Mouse (Mus musculus) kidney, postnatal 10 days (tissue): ENCODE measurements around the gene Rbms3.

Experiments used
- DNase-seq: peaks from one replicate; pipeline ENCODE4 v3.0.0; 2021; ENCODE audit warnings: mixed read lengths

Rbms3 gene

DNA sequence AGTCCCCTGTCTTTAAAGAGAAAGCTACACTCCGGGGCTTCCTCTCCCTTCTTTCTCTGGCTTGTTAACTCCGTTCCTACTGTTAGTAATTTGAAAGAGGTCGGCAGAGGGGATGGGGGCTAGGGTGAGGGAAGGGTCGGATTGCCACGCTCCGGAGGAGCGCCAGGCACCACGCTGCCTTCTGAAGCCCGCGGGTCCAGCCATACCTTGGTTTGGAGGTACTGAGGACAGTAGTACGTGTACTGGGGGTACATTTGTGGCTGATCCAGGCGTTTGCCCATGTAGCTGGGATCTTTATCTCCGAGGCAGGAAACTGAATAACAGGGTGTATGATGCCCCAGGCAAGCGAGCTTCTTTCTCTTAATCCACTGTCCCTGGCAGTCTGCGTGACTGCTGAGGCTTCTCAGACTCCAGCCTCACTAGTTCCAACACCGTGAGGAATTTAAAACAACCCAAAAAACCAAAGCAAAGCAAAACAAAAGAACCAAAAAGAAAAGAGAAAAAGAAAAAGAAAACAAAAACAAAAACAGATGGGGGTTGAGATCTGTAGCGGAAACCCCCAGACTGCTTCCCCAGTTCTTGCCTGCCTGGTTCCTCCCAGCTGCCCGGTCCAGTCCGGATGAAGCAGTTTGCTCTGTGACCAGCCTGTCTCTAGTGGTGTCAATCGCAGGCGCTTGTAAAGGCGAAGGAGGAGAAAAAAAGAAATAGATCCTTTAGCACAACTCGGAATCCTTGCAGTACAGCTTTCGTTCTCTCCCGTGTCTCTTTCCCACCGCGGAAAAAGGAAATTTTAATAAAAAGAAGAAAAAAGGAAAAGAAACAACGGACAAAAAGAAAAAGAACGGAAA is 378.0 kb downstream of the Rbms3 start:
- DNase-seq = peak; percentile 66

DNA sequence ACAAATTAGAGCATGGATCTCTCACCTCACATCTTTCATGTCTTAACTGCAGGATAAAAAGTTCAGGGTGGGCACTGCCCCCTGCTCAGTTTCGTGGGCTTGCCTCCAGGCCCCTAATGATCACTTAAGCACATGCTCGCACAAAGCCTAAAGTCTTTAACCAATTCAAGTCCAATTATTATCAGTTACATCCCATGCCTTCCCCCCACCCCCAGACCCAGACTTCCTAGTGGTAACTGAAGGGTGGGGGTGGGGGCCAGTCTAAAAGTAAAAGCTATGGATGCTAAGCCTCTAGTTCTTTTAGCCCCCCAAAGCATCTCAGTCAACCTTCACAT is 378.9 kb downstream of the Rbms3 start:
- DNase-seq = no peak

DNA sequence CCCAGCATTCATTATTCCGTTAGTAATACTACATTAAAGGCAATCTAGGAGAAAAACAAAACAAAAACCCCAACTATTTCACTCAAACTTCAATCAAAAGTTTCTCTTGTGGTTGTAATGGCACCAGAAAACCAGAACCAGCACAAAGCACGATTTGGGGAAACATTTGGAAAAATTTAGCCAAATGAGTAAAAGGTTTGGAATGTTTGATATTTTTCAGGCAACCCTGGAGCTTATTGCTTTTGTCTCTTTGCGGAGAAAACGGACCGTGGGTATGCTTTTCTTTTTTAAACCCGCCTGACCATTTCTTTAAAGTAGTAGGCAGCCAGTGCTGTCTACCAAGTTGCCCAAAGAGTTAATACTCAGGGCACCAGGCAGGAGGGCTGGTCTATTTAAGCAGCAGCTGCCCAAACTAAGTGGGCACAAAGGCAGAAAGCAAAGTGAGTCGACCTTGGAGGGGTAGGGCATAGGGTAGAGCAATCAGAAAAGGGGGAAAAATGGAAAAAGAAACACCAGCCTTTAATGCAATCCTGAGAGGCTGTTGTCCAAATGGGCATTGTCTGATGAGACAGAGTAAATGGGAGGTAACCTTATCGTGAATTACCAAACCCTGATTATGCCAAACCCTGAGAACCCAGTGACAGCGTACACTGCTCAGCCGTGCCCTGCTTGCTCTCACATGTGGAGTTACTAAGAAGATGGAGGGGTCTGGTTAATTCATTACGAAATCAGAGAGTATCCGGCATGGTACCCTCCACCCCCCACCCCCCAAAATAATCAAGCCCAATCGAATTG is 379.5 kb downstream of the Rbms3 start:
- no peak for DNase-seq

DNA sequence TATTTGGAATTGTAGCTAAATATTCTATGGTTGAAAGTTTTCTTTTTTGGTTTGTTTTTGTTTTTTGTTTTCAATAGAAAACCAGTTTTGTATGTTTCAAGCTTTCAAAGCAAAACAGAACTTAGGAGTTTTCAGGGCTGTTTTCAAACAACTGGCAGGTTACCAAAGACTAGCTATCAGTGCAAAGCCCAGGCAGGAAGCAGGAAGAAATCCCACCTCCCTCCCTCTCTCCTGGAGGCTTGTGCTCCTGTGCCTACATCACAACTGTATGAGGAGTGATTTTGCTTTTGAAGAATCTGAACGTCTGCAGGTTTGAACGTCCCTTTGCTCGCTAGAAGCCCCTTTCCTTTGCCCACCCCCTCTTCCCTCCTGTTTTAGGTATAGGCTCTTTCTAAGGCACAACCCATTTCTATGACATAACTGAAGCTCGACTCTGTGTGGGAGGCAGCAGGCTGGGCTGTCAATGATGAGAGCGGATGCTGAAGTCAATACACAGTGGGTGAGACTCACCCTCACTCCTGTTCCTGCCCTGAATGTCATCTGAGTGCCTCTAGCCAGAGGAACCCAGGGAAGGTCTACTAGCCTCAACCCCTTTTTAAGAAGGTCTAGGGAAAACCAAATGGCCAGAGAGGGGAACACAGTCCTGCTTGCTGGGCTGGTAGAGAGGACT is 382.3 kb downstream of the Rbms3 start:
- DNase-seq = peak; percentile 31

DNA sequence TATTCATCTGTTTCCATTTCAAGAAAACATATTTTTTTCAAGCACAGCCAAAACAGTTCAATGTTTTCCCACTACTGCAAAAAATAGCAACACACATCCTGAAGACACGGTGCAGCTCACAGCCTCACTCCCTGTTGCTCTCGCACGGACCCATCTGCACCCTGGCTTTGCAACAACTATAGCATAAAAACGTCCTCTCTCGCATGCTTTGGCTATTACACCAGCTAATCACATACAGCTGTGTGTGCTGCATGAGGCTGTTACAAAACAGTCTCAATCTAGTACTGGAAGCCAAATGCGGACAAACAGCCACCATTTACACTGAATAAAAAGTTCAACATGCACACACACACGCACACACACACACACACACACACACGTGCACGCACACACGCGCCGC is 383.5 kb downstream of the Rbms3 start:
- no peak for DNase-seq

DNA sequence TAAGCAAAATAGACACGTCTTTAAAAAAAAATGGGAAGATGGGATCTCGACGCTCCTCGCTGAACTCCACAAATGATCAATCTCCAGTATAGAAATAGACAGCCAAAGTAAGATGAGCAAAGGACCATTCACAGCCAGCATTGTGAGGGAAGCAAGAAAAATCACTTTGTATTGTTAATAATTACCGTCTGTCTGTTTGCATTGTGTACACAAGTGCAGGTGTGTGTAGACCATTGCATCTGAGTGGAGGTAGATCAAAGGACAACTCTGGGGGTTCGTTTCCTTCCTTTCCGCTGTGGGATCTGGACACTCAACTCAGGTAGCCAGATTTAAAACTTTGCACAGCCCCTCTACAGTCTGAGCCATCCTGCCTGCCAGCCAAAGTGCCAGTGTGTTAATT is 386.3 kb downstream of the Rbms3 start:
- DNase-seq = no peak

DNA sequence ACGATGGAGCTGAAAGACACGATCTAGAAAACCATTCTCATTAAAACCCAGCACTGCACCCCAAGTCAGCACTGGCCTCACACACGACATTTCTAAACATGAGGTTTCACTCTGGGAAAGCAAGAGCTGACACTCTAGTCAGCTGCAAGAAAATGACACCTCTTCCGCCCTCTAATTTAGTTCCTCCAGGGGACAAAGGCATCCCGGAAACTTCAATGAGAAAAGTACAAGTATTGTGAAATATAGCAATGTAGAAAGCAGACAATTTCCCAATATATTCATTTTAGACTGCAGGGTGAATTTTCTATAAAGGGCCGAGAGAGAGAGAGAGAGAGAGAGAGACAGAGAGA is 395.0 kb downstream of the Rbms3 start:
- DNase-seq = no peak

DNA sequence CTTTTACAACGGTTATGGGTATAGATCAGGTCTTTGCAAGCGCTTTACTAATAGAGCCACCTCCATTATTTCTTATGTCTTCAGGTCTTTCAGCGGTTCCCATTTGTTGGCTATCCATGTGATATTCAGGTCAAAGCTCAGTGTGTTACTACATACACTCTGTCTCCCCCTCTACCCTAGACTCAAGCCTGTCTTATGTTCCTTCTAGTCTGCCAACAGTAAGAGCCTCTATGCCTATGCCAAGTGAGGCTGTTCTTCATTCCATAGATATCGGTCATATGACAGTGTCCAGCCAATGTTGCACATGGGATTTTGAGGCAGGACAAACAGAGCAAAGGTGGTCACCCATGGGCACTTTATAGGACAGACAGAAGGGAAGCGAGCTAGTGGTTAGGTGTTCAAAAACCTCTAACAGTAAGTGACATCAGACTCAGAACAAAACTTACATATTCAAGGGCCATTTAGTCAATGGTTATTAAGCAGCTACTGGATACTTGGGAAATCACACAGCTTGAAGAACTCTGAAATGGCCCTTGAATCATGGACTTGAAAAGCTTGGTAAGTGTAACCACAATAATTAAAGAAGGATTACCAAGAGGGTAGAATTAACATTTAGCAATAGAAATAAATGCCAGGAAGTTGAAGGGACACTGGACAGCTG is 395.5 kb downstream of the Rbms3 start:
- DNase-seq = no peak

DNA sequence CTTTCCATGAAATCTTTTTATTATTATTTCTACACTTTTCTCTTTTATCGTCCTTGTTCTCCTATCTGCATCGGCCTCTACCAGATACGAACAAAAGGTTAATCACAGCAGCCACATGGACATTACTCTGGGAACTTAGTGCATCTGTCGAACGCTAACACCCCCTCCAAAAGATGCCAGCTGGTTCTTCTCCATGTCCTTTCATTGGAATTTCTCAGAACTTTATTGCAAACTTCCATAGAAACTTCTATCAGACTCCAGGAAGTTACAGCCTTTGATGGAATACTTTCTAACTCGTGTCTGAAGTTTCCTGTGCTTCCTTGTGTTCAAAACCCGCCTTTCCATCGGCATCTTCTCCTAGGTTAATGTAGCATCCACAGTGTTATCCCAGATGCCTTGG is 407.0 kb downstream of the Rbms3 start:
- peak; percentile 27 for DNase-seq

DNA sequence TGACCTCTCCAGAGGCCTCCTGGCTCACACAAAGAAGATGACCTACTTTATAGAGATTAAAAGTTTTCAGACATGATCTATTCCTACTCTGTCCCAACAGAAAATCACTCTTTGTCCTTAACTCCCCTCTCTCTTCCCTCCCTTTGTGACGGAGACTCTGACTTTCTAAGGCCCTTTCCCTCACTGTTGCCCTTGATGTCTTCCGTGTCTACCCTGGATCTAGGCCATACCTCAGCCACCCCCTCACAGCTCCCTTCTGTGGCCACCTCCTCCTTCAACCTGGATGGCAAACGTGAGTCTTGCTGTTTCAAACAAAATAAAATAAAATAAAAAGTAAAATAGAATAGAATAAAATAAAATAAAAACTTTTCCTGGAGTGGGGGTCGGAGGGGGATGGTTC is 408.2 kb downstream of the Rbms3 start:
- no peak for DNase-seq

DNA sequence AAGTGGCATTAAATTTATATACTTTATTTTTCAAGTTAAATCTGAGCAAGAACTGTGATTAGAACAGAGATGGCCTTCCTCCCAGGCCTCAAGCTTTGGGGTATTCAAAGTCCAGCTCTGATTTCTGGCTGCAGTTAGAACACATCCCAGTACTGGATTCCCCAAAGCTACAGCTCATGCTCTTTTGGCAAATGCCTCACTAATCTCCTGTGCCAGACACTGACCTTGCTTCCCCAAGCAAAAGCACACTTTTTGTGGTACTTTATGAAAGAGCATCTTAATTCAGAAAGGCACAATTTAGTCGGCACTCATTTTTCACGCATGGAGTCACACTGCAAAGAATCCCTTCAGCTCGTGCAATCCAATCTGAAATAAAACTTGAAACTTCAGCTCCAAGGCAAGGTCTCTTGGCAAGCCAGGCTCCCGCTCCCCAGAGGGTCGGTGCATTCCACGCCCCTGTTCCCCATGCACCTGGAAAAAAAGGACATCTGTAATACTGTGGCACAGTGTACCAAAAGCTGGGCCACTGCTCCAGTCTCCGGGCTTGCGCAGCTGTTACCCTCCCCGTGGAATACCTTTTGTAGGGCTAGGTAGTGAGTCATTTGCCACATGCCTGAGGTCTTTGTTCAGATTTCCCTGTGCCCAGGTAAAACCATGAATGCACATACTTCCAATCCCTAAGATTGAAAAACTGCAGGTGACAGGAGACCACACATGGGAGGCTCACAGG is 413.5 kb downstream of the Rbms3 start:
- DNase-seq = no peak

DNA sequence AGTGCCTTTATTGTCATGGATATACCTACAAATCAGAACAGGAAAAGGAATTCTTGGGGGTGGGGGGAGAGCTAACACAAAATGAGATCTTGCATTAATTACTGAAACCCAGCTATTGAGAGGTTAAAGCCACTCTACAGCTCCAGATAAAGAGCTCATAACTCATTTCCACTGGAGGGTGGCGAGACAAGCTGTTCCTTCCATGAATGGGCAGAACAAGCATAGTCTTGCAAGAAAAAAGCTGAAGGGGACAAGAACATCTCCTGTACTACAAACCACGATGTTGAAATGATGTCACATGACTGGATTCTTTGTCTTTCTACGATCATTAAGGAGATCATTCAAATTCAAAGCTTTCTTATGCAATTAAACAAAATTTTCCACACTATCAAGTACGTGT is 417.7 kb downstream of the Rbms3 start:
- DNase-seq = no peak

DNA sequence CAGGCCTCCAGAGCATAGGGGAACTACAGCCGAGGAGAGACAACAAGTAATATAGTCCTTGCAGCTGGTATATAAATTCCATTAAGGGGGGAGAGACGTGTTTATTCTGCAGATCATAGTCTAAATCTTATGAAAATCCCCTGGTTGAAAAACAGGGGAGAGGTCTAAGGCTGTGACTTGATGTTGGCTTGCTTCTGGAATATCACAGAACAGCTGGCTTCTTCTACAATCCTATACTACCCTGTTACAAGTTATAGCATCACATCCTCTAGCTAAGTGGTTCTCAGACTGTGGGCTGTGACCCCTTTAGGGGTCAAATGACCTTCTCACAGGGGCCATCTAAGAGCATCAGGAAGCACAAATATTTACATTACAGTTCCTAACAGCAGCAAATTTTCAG is 419.4 kb downstream of the Rbms3 start:
- DNase-seq = no peak

DNA sequence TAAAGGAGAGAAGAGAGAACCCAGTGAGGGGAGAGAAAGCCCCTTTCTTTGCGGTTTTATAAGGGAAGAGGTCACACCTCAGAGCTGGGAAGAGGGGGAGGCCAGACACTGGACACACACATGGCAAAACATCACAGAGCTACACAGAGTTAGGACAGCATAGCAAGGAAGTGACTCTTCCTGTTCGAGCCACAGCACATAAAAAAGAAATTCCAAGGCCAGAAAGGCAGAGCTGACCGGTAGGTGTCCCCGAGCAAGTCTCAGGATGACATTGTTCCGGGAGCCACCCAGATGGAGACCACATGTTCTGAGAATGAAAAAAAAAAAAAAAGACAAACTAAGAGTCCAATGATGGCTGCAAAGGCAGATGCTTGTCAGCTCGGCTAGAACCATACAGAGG is 424.3 kb downstream of the Rbms3 start:
- DNase-seq = peak; percentile 26

DNA sequence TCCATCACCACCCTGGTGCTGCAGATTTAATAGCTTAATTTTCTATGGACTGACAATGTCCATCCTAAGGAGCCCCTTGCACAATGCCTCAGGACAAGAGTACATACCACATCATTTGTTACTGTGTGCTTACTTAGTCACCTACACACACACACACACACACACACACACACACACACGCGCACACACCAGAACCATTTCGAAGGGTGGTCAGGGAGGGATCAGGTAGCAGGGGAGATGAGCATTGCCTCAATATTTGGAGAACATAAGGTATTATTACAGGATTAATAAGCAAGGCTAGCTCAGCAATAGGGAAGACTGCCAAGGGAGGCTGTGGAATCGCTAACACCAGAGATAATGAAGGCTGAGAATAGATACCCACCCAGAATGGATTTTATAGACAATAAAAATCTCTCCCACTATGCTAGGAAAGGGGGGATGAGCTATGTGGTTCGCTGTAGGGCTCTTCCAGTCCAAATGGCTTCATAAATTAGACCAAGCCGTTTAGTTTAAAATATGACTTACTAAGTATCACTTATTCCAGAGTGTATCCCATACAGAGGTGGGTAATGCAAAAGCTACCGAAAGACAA is 429.6 kb downstream of the Rbms3 start:
- DNase-seq = no peak

DNA sequence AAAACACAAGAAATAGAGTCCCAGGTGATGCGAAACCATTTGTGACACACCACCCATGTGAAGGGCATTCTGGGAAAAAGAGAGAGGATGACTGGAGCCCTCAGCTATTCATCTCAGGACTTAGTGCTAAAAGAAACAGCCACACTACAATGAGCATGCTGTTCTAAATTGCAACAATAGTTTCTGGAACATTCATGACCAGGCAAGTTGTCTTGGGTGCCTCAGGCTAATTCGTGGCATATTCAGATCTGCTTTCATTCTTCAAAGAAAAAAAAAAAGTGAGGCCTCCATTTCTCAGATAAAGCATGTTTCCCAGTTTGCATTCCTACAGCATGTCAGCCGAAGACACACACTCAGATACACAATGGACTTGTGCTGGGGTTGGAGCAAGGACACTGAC is 432.2 kb downstream of the Rbms3 start:
- DNase-seq = no peak

DNA sequence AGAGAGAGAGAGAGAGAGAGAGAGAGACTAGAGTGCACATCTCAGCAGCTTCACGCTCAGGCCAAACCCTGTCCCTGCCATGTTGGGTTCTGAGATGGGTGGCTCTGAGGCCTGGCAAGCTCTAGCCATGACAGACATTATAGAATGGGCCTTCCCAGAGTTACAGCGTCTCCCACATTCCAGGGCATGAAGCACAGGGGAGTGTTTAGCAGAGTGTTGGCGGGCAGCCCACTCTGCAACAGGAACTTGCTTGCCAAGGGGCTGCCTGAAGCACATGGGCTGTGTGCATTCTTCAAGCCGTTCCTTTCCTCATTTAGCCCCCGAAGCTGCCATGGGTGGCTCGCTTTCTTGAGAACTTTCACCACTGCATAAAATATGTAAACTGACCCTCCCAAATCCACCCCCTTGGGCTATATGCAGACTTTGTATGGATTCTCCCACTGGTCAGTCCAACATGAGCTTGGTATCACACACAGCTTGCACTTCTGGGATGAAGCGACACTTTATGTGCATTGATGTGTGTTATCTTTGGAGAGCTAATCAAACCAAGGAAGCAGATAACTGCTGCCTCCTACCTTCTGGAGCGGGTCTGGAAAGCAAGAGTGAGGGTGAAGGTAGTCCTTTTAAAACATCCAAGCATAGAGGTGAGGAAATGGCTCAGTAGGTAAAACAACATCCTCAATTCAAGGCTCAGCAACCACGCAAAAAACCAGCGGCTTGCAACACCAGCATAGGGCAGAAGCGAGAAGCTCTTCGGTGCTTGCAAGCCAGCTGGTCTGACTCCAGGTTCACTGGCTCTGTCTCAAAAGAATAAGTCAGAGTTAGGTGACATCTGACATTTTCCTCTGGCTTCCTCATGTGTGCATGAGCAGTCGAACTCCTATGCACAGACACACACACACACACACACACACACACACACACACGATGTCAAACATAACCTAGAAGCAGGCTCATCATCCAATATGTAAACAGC is 436.9 kb downstream of the Rbms3 start:
- DNase-seq = peak; percentile 82

DNA sequence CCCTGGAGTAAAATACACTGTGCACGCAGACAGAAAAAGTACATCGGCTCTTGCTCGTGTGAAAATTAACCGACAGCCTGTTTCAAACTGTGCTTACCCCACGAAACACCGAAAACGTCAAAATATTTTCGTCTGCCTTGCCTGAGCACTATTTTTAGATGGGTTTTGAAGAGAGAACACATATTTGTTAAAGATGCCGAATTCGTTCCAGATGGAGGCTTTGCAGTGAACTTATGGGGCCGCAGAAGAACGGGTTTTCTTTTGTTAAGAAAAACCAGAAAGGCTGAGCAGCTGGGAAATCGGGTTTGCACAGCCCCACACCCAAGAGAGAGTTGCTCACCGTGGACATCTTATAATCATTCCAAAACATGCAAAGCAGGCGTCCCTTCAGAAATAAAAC is 437.6 kb downstream of the Rbms3 start:
- DNase-seq = no peak

DNA sequence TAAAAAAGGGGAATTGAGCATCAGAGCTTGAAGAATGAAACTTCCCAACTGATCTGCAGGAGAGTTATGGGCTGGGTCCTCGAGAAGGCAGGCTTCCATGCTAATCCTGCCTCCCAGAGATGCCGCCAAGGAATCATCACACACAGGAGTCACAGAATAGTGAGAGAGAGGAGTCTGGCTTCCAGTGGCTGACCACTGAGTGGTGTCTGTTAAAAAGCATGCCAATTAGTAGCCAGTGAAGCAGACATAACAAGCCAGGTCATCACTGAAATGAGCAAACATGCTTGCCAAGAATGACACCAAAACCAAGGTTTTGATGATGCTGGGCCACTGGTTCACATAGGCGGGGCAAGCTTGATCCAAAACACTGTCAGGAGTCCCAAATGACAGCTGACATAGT is 441.3 kb downstream of the Rbms3 start:
- no peak for DNase-seq

DNA sequence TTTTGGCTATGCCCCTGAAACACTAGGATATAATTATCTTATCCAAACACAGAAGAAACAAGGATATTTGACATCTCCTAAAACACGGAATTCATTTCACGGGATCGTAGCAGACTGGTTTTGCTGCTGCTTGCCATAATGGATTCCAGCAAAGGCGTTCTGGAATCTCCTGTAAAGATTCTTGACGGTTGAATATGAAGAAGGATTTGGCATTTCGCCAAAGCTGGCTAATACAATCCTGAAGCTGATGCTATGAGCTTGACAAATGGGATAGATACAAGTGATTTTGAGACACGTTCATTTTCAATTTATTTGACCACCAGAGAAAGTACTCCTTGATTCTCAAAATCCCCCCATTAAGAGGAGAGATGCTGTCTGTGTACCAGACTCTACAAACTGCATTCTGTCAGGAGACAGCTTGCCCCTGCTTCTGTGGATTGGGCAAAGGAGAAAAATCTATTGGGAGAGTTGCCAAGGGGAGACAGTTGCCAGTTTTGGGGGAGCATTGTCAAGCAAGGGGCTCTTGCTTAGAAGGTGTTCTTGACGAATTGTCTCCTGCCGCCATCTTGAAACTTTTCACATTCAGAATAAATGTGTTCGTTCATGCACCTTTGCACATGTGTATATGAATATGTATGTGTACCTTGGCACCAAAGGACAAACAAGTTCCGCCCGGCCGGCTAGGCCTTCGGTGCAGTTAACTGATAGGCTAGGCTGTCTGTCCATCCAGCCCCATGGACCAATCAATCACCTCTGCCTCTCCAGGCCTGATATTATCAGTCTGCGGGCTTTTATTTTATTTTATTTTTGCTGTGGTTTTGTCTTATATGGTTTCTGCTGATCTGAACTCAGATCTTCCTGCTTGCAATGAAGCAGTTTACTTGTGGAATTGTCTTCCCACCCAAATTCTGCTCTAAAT is 442.3 kb downstream of the Rbms3 start:
- no peak for DNase-seq
